Mouse (Mus musculus) megakaryocyte, embryonic 14.5 days (primary cell): ENCODE measurements at regions not wholly inside any gene's neighbourhood (a gene's known extent, or its start where the extent isn't known, plus 50 kb on each side); places are given as distances from the start of the nearest gene placed in this dataset.

ENCODE experiments used
- H3K27me3 ChIP-seq: replicated peaks from 2 replicates; pipeline ENCODE3; 2012; ENCODE audit warnings: inconsistent platforms
- H3K36me3 ChIP-seq: replicated peaks from 2 replicates; pipeline ENCODE3; 2012; ENCODE audit warnings: low read length, inconsistent platforms, mixed read lengths
- H3K4me1 ChIP-seq: 2 replicates; pipeline ENCODE4 v1.6.1; 2012; ENCODE audit warnings: inconsistent platforms
- H3K4me3 ChIP-seq: replicated peaks from 2 replicates; pipeline ENCODE3; 2012; ENCODE audit warnings: moderate library complexity, mild to moderate bottlenecking, inconsistent platforms
- H3K9me3 ChIP-seq: 2 replicates; pipeline ENCODE4 v1.6.1; 2012; ENCODE audit warnings: inconsistent platforms
- FLI1 ChIP-seq: IDR thresholded peaks from 2 replicates; pipeline ENCODE4 v1.6.1; 2012; ENCODE audit warnings: low read length, inconsistent platforms, mixed read lengths
- GATA1 ChIP-seq: IDR thresholded peaks from 3 replicates; pipeline ENCODE4 v1.6.1; 2012; ENCODE audit warnings: mixed read lengths, low read length, inconsistent platforms, borderline replicate concordance

GRCm38 (mm10) chr7:145106494-145106849 lies 101.4 kb downstream of the 1810010D01Rik start:
- peaks cover 48% of the 10 kb centered on the region for H3K27me3 ChIP-seq
- H3K4me3 ChIP-seq = peak overlapping the region; percentile 74
- H3K9me3 ChIP-seq = no peaks in the 10 kb centered on the region
- H3K4me1 ChIP-seq = peaks cover 93% of the 10 kb centered on the region
- no peaks in the 10 kb centered on the region for H3K36me3 ChIP-seq
- TF ChIP-seq FLI1 = no peak

GRCm38 (mm10) chr7:145105831-145106493 lies 102.0 kb downstream of the 1810010D01Rik start:
- TF ChIP-seq FLI1 (no peak), GATA1 (no peak)
- no peaks in the 10 kb centered on the region for H3K36me3 ChIP-seq
- peaks cover 52% of the 10 kb centered on the region for H3K27me3 ChIP-seq
- peak overlapping the region; percentile 44 for H3K4me3 ChIP-seq
- no peaks in the 10 kb centered on the region for H3K9me3 ChIP-seq
- H3K4me1 ChIP-seq = peaks cover 88% of the 10 kb centered on the region

- H3K36me3 ChIP-seq = no peaks in the 10 kb centered on the region
- no peaks in the 10 kb centered on the region for H3K9me3 ChIP-seq
- H3K4me3 ChIP-seq = no peak overlapping the region
- TF ChIP-seq FLI1 (no peak), GATA1 (no peak)
- peaks cover 65% of the 10 kb centered on the region for H3K27me3 ChIP-seq
- H3K4me1 ChIP-seq = peaks cover 69% of the 10 kb centered on the region
Measured at GRCm38 (mm10) chr7:145102692-145103091, 105.2 kb downstream of the 1810010D01Rik start.

- TF ChIP-seq FLI1 (no peak), GATA1 (no peak)
Measured at GRCm38 (mm10) chr7:145102216-145102615, 105.7 kb downstream of the 1810010D01Rik start.

GRCm38 (mm10) chr7:145098335-145098734 lies 109.6 kb downstream of the 1810010D01Rik start:
- peaks cover 71% of the 10 kb centered on the region for H3K27me3 ChIP-seq
- no peaks in the 10 kb centered on the region for H3K9me3 ChIP-seq
- peaks cover 58% of the 10 kb centered on the region for H3K4me1 ChIP-seq
- H3K4me3 ChIP-seq = no peak overlapping the region
- H3K36me3 ChIP-seq = no peaks in the 10 kb centered on the region
- TF ChIP-seq FLI1 = no peak
- TF ChIP-seq GATA1 = no peak

More at GRCm38 (mm10) chr7:145102216-145102615, 105.7 kb downstream of the 1810010D01Rik start:
- Histone ChIP-seq H3K4me3 (no peak overlapping the region), H3K36me3 (no peaks in the 10 kb centered on the region), H3K27me3 (peaks cover 65% of the 10 kb centered on the region), H3K4me1 (peaks cover 69% of the 10 kb centered on the region), H3K9me3 (no peaks in the 10 kb centered on the region)

- Histone ChIP-seq H3K27me3 (peaks cover 41% of the 10 kb centered on the region), H3K4me1 (peaks cover 76% of the 10 kb centered on the region), H3K36me3 (no peaks in the 10 kb centered on the region), H3K4me3 (no peak overlapping the region), H3K9me3 (no peaks in the 10 kb centered on the region)
- TF ChIP-seq GATA1 = no peak
- TF ChIP-seq FLI1 = no peak
Measured at GRCm38 (mm10) chr7:145094134-145094526, 113.8 kb downstream of the 1810010D01Rik start.

GRCm38 (mm10) chr7:145093417-145094133 lies 114.3 kb downstream of the 1810010D01Rik start:
- H3K36me3 ChIP-seq = no peaks in the 10 kb centered on the region
- TF ChIP-seq GATA1 (no peak), FLI1 (no peak)

GRCm38 (mm10) chr7:145092392-145093176 lies 115.3 kb downstream of the 1810010D01Rik start:
- Histone ChIP-seq H3K4me3 (no peak overlapping the region), H3K9me3 (no peaks in the 10 kb centered on the region), H3K27me3 (peaks cover 42% of the 10 kb centered on the region), H3K4me1 (peaks cover 77% of the 10 kb centered on the region), H3K36me3 (no peaks in the 10 kb centered on the region)
- TF ChIP-seq FLI1 (no peak), GATA1 (no peak)

More at GRCm38 (mm10) chr7:145093417-145094133, 114.3 kb downstream of the 1810010D01Rik start:
- Histone ChIP-seq H3K4me3 (no peak overlapping the region), H3K27me3 (peaks cover 37% of the 10 kb centered on the region), H3K9me3 (no peaks in the 10 kb centered on the region), H3K4me1 (peaks cover 77% of the 10 kb centered on the region)

GRCm38 (mm10) chr7:145090849-145091248 lies 117.1 kb downstream of the 1810010D01Rik start:
- Histone ChIP-seq H3K27me3 (peaks cover 37% of the 10 kb centered on the region), H3K36me3 (no peaks in the 10 kb centered on the region), H3K9me3 (no peaks in the 10 kb centered on the region), H3K4me3 (no peak overlapping the region), H3K4me1 (peaks cover 78% of the 10 kb centered on the region)
- TF ChIP-seq FLI1 (no peak), GATA1 (no peak)
